ENCODE assay signal across 10 mouse cellular contexts in the genomic region with DNA sequence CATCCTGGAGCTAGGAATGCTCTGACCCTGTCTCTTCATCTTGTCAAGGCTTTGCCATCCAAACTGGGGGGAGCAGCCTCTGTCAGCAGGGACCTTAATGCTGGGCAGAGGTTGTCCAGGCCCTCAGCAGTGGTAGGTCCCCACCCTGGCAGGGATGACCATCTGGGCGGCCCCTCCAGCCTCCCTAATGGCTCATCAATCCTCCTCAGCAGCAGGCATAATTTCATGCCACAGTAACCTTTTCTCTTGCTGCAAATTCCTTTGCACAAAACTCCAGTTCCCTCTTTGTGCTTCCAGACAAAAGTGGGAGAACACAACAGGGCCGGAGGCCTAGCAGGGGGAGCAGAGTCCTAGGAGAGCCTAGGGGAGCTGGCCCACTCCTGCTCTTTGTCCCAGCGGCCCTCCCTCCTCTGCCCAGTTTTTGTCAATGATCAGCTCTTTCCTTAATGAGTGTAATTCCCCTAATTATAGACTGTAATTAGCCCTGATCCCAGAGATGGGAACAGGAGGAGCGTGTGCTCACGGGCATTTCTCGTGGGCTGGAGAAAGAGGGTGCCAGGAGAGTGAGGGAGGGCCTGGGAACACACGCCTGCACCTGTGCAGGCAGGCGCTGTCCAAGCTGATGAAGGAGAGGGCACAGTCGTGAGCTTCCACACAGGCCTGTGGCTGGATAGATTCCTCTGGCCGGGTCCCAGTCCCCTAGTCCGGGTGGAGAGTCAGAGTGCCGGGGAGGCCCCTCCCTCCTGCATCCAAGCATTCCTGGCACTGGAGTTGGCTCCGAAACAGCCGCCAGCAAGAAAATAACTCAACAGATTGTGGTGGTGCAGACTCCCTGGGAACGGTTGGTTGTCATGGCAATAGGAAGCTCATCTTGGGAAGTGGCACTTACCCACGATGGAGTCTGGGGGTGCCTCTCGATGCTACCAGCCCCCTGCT. TPM values are rescaled to one million over a fixed set of nuclear protein-coding genes. Genes with fewer than 3 reads are reported as not detected.
DNase-seq lines count a peak whose midpoint lies in the region; ATAC-seq lines count a peak whose summit lies in the region.
"Had no signal": no experiment of that assay in that cellular context is flagged by ENCODE, and none has a peak within 500 bp of the region (broad histone marks: within the 10 kb centered on the region; RNA-seq: fewer than 3 reads in every experiment).

No protein-coding gene starts in this region.

- peak; percentile 49 for DNase-seq in kidney, postnatal 14 days
- peak; percentile 77 for DNase-seq in embryo, embryonic 10 days (ENCODE audit: low spot score)
- DNase-seq in hindbrain, embryonic 10.5 days (ENCODE audit: low spot score): peak; percentile 77
- DNase-seq in left cerebral cortex, postnatal 36 days (ENCODE audit: low spot score in 2 of 2): peak; percentile 85 to 86
- DNase-seq in right cerebral cortex, postnatal 25 days: peak; percentile 85
- no peak for DNase-seq in gastrocnemius, postnatal 36 days
- no peak for DNase-seq in urinary bladder, postnatal 14 days (ENCODE audit: low spot score)

- intact Hi-C loops in left cerebral cortex, postnatal 36 days (cut with DNase I): loop anchor here (1.0 to 2.0 kb wide), 3 partner anchors 35 to 138 kb away; a partner anchor contains a TSS
- intact Hi-C loops in gastrocnemius, postnatal 36 days (cut with DNase I): loop anchor here (2.0 to 5.0 kb wide), 2 partner anchors 118 to 141 kb away; no protein-coding TSS in a partner anchor

- WGBS in kidney, embryonic 16.5 days: 15% methylated on average over 17 of the region's 17 CpGs
- 9% methylated on average over 17 of the region's 17 CpGs for WGBS in hindbrain, embryonic 10.5 days

- H3K36me3 ChIP-seq in kidney, embryonic 16.5 days (ENCODE audit: insufficient read depth, low read length): no peaks in the 10 kb centered on the region
- H3K36me3 ChIP-seq in hindbrain, embryonic 10.5 days: no peaks in the 10 kb centered on the region
- H3K36me3 ChIP-seq: G1E had no signal

- H3K9ac ChIP-seq in kidney, embryonic 16.5 days (replicated peaks; ENCODE audit: low read length): no peak overlapping the region

- no peak overlapping the region for H3K4me2 ChIP-seq in kidney, embryonic 16.5 days (replicated peaks; ENCODE audit: low read depth, low read length)

- no peaks in the 10 kb centered on the region for H3K9me3 ChIP-seq in kidney, embryonic 16.5 days (ENCODE audit: low read length)
- no peaks in the 10 kb centered on the region for H3K9me3 ChIP-seq in hindbrain, embryonic 10.5 days
- H3K9me3 ChIP-seq: G1E had no signal

- H3K4me1 ChIP-seq in kidney, embryonic 16.5 days (ENCODE audit: insufficient read depth, low read length): peaks cover 11% of the 10 kb centered on the region
- H3K4me1 ChIP-seq in hindbrain, embryonic 10.5 days (replicated peaks): peaks cover 36% of the 10 kb centered on the region

- ATAC-seq in kidney, embryonic 16.5 days (ENCODE audit: low FRiP score, low TSS enrichment): no peak

- no peak overlapping the region for H3K4me3 ChIP-seq in kidney, embryonic 16.5 days (ENCODE audit: low read length)
- peak overlapping the region; percentile 26 for H3K4me3 ChIP-seq in hindbrain, embryonic 10.5 days
- H3K4me3 ChIP-seq: heart, adult 2 months had no signal

- H3K27me3 ChIP-seq in kidney, embryonic 16.5 days (ENCODE audit: insufficient read depth, low read length): peaks cover 11% of the 10 kb centered on the region
- peaks cover 69% of the 10 kb centered on the region for H3K27me3 ChIP-seq in hindbrain, embryonic 10.5 days (ENCODE audit: insufficient read depth, poor library complexity, severe bottlenecking)

- H3K27ac ChIP-seq in kidney, embryonic 16.5 days (ENCODE audit: low read length): no peak overlapping the region
- peak overlapping the region; percentile 88 for H3K27ac ChIP-seq in hindbrain, embryonic 10.5 days
- H3K27ac ChIP-seq: heart, adult 2 months had no signal

RNA-seq across cellular contexts. Expression of a gene that starts 17.2 kb away (rescaled TPM):
- polyA plus RNA-seq in kidney, embryonic 16.5 days (2015; fragmentation: Nextera tagmentation; extraction: Ambion mirVana): 15.9 and 16.0 TPM in 2 replicates
- 14.5 and 19.7 TPM in 2 replicates for polyA plus RNA-seq in hindbrain, embryonic 10.5 days (2016; fragmentation: Nextera tagmentation; extraction: Ambion mirVana)
- 10 to 100 TPM; 51.7 to 63.6 TPM for total RNA-seq in left cerebral cortex, postnatal 36 days (2021)
- total RNA-seq in gastrocnemius, postnatal 36 days (2021): 10 to 100 TPM; 10.7 to 14.1 TPM

RNA-seq across cellular contexts. Expression of a gene that starts 34.8 kb away (rescaled TPM):
- polyA plus RNA-seq in kidney, embryonic 16.5 days (2015; fragmentation: Nextera tagmentation; extraction: Ambion mirVana): 0.19 and 0.27 TPM in 2 replicates
- 8.8 and 19.3 TPM in 2 replicates for polyA plus RNA-seq in hindbrain, embryonic 10.5 days (2016; fragmentation: Nextera tagmentation; extraction: Ambion mirVana)
- 100 to 1,000 TPM; 150 to 165 TPM for total RNA-seq in left cerebral cortex, postnatal 36 days (2021)
- total RNA-seq in gastrocnemius, postnatal 36 days (2021): under 1 TPM in 1 of 2 experiments, not detected in 1; 0.10 TPM

Comparison
In these comparisons a context has a peak if more than half of its experiments do, and no peak if none do; other contexts are left out.
1. DNase-seq: peak in kidney, postnatal 14 days (single experiment), embryo, embryonic 10 days (single experiment), hindbrain, embryonic 10.5 days (single experiment), left cerebral cortex, postnatal 36 days (2 of 2) and right cerebral cortex, postnatal 25 days (single experiment); none in gastrocnemius, postnatal 36 days (0 of 2) and urinary bladder, postnatal 14 days (single experiment).
2. RNA of a gene that starts 34.8 kb away (total RNA-seq): 150 to 165 TPM in left cerebral cortex, postnatal 36 days; 0.10 TPM in gastrocnemius, postnatal 36 days; every median in the first group is over 100 times any median in the second.